Mouse (Mus musculus): ENCODE data around the gene Cuedc2. TPM values are rescaled to one million over a fixed set of nuclear protein-coding genes. Genes with fewer than 3 reads are reported as not detected.

Cuedc2 gene
- polyA plus RNA-seq, 1 experiment from 2014 or later = 340 TPM

- no peak for ATAC-seq (replicated peaks)
- Histone ChIP-seq H3K4me1 (peaks cover 33% of the 10 kb centered on the region), H3K4me2 (peak overlapping the region; percentile 86), H3K27ac (no peak overlapping the region), H3K4me3 (peak overlapping the region; percentile 45; the same call in 1 of the 2 replicates), H3K27me3 (replicated peaks) (peaks cover 36% of the 10 kb centered on the region), H3K36me3 (replicated peaks) (peaks cover 10% of the 10 kb centered on the region), H3K9me3 (no peaks in the 10 kb centered on the region), H3K9ac (no peak overlapping the region)
- WGBS = 54% methylated on average over 16 of the region's 16 CpGs
These were observed 30.2 kb downstream of the Cuedc2 start for GRCm38 (mm10) chr19:46308303-46308702.

- Histone ChIP-seq H3K27me3 (replicated peaks) (peaks cover 36% of the 10 kb centered on the region), H3K4me3 (no peak overlapping the region), H3K36me3 (replicated peaks) (peaks cover 5% of the 10 kb centered on the region; the same call in 1 of the 2 replicates), H3K9ac (no peak overlapping the region), H3K4me1 (peaks cover 33% of the 10 kb centered on the region), H3K9me3 (no peaks in the 10 kb centered on the region), H3K4me2 (no peak overlapping the region), H3K27ac (no peak overlapping the region)
- ATAC-seq (replicated peaks) = no peak
- WGBS = 77% methylated on average over 16 of the region's 16 CpGs
These were observed 30.7 kb downstream of the Cuedc2 start for GRCm38 (mm10) chr19:46307781-46308180.

- no peak for ATAC-seq (replicated peaks)
- Histone ChIP-seq H3K4me2 (no peak overlapping the region), H3K4me1 (peaks cover 33% of the 10 kb centered on the region), H3K27ac (no peak overlapping the region), H3K36me3 (replicated peaks) (no peaks in the 10 kb centered on the region; the same call in 1 of the 2 replicates), H3K4me3 (no peak overlapping the region), H3K27me3 (replicated peaks) (peaks cover 36% of the 10 kb centered on the region), H3K9ac (no peak overlapping the region), H3K9me3 (no peaks in the 10 kb centered on the region)
- 91% methylated on average over 9 of the region's 9 CpGs for WGBS
These were observed 31.7 kb downstream of the Cuedc2 start for GRCm38 (mm10) chr19:46306751-46307289.

- H3K36me3 ChIP-seq (replicated peaks) = no peaks in the 10 kb centered on the region; the same call in 1 of the 2 replicates
- 58% methylated on average over 5 of the region's 5 CpGs for WGBS
- H3K4me1 ChIP-seq = peaks cover 33% of the 10 kb centered on the region
- no peak for ATAC-seq (replicated peaks)
- H3K4me2 ChIP-seq = peak overlapping the region; percentile 96
- H3K27me3 ChIP-seq (replicated peaks) = peaks cover 36% of the 10 kb centered on the region
- no peak overlapping the region for H3K9ac ChIP-seq
- H3K9me3 ChIP-seq = no peaks in the 10 kb centered on the region
- H3K27ac ChIP-seq = no peak overlapping the region
- H3K4me3 ChIP-seq = peak overlapping the region; percentile 47; the same call in 1 of the 2 replicates
These were observed 32.3 kb downstream of the Cuedc2 start for GRCm38 (mm10) chr19:46306268-46306610.

- no peak; the same call in 1 of the 2 replicates for ATAC-seq (replicated peaks)
These were observed 32.9 kb downstream of the Cuedc2 start for GRCm38 (mm10) chr19:46305432-46306267.

GRCm38 (mm10) chr19:46304908-46305333 is 33.6 kb downstream of the Cuedc2 start:
- peak; percentile 37; the same call in 1 of the 2 replicates for ATAC-seq (replicated peaks)
- under 1% methylated on average over 34 of the region's 34 CpGs for WGBS

More at GRCm38 (mm10) chr19:46305432-46306267, 32.9 kb downstream of the Cuedc2 start:
- no peaks in the 10 kb centered on the region for H3K36me3 ChIP-seq (replicated peaks)
- H3K27ac ChIP-seq = no peak overlapping the region
- peak overlapping the region; percentile 47 for H3K4me3 ChIP-seq
- H3K4me1 ChIP-seq = peaks cover 33% of the 10 kb centered on the region
- WGBS = 1% methylated on average over 43 of the region's 43 CpGs
- H3K27me3 ChIP-seq (replicated peaks) = peaks cover 36% of the 10 kb centered on the region
- peak overlapping the region; percentile 96 for H3K4me2 ChIP-seq
- peak overlapping the region; percentile 36 for H3K9ac ChIP-seq
- H3K9me3 ChIP-seq = no peaks in the 10 kb centered on the region

DNA sequence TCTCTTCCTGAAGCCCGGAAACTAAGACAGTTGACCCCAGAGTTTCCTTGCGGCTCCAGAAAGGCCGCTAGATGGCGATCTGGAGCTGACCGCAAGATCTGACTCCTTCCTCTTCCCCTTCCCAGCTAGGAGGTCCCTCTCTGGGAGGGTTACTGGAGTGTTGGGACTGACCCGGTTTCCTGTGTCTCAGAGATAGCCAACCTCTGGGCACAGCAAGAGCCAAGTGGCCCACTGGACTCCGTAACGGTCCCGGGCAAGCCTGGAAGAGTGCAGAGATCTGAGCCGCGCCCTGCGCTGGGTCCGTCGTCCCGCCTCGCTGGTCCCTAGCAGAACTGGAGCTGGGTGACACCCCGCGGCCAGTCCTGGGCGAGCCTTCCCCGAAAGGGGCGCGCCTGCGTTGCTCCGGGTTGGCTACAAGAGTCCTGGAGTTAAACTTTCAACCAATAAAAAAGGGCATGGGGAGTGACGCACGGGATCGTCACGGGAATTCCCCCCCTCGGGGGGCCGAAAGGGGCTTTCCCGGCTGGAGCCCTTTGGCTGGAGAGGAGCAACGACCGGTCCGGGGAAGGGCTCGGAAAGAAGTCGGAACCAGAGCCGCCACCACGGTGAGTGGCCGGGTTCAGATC is 34.2 kb downstream of the Cuedc2 start, which contains the start of gene Nfkb2:
Gene Nfkb2 (plus strand): TSS at position 105 of the 626 bp plus-strand sequence.
- Histone ChIP-seq H3K9ac (peak within 1 kb of the TSS; percentile 36), H3K27ac (peak within 1 kb of the TSS; percentile 60), H3K27me3 (replicated peaks) (peaks cover 36% of the 10 kb centered on the region), H3K4me1 (peaks cover 30% of the 10 kb centered on the region), H3K36me3 (replicated peaks) (no peaks in the 10 kb centered on the region), H3K4me3 (peak within 1 kb of the TSS; percentile 47), H3K9me3 (no peaks in the 10 kb centered on the region), H3K4me2 (peak within 1 kb of the TSS; percentile 96)
- under 1% methylated on average over 39 of the region's 39 CpGs for WGBS
- ATAC-seq (replicated peaks) = peak; percentile 44

More at GRCm38 (mm10) chr19:46304908-46305333, 33.6 kb downstream of the Cuedc2 start:
- Histone ChIP-seq H3K27ac (no peak overlapping the region; the same call in 1 of the 2 replicates), H3K9me3 (no peaks in the 10 kb centered on the region), H3K36me3 (replicated peaks) (no peaks in the 10 kb centered on the region), H3K4me3 (peak overlapping the region; percentile 47), H3K9ac (peak overlapping the region; percentile 36), H3K27me3 (replicated peaks) (peaks cover 36% of the 10 kb centered on the region), H3K4me1 (peaks cover 33% of the 10 kb centered on the region), H3K4me2 (peak overlapping the region; percentile 96)

DNA sequence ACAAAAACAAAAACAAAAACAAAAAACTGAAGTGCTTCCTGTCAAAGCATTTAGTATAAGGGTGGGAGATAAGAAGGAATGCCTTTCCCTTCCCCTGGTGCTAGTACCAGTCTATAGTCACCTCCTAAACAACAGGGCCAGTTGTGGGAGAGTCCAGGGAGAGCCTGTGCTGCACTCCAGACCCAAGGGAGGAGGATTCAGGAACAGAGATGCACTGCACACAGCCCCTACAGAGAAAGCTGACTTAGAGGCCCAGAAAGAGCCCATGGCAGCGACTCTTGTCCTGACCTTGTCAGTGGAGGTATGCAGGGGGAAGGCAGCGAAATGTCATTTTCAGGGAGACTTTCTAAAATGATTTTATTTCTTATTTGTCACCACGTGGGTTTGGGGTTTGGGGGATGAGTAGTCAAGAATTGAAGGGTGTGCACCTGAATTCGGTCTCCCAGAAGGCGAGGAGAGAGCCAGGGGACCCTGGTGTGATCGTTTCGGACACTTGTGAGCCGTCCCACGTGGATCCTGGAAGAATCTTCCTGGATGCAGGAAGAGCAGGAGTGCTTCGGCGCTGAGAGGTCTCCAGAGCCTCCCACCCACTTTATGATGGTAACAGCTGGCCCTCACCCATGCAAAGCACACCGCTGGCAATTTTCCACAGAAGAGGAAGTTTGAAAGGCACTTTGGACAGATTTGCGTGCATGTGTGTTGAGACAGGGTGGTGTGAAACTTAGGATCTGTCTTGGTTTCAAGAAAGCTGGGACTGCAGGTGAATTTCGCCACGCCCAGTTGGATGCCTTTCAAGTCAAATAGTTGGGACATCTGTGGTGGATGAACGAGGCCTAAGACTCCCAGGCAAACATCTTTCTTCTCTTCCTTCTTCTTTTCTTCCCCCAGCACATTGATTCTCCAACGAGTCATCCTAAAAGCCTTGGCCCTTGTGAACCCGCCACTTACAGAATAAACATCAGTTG is 35.0 kb downstream of the Cuedc2 start:
- H3K4me3 ChIP-seq = peak overlapping the region; percentile 47
- 55% methylated on average over 18 of the region's 18 CpGs for WGBS
- no peaks in the 10 kb centered on the region for H3K36me3 ChIP-seq (replicated peaks)
- H3K27me3 ChIP-seq (replicated peaks) = peaks cover 34% of the 10 kb centered on the region
- peaks cover 23% of the 10 kb centered on the region for H3K4me1 ChIP-seq
- H3K9ac ChIP-seq = 0 out of 2 replicates have a peak overlapping the region, but pooled peaks have one; percentile 28
- H3K27ac ChIP-seq = peak overlapping the region; percentile 60; the same call in 1 of the 2 replicates
- no peaks in the 10 kb centered on the region for H3K9me3 ChIP-seq
- peak overlapping the region; percentile 96 for H3K4me2 ChIP-seq
- ATAC-seq (replicated peaks) = no peak

GRCm38 (mm10) chr19:46302551-46302950 is 36.0 kb downstream of the Cuedc2 start:
- peaks cover 24% of the 10 kb centered on the region; the same call in 1 of the 2 replicates for H3K27me3 ChIP-seq (replicated peaks)
- no peaks in the 10 kb centered on the region for H3K36me3 ChIP-seq (replicated peaks)
- no peak for ATAC-seq (replicated peaks)
- WGBS = 88% methylated on average over 4 of the region's 4 CpGs
- no peak overlapping the region for H3K9ac ChIP-seq
- no peaks in the 10 kb centered on the region for H3K9me3 ChIP-seq
- no peak overlapping the region for H3K4me3 ChIP-seq
- no peak overlapping the region for H3K4me2 ChIP-seq
- no peak overlapping the region for H3K27ac ChIP-seq
- H3K4me1 ChIP-seq = peaks cover 22% of the 10 kb centered on the region

GRCm38 (mm10) chr19:46300294-46301045 is 38.0 kb downstream of the Cuedc2 start:
- 41% methylated on average over 8 of the region's 8 CpGs for WGBS
- no peak overlapping the region for H3K9ac ChIP-seq
- H3K27me3 ChIP-seq (replicated peaks) = peaks cover 10% of the 10 kb centered on the region; the same call in 1 of the 2 replicates
- H3K4me1 ChIP-seq = peaks cover 16% of the 10 kb centered on the region
- no peak overlapping the region for H3K4me3 ChIP-seq
- H3K27ac ChIP-seq = no peak overlapping the region
- no peak for ATAC-seq (replicated peaks)
- H3K36me3 ChIP-seq (replicated peaks) = no peaks in the 10 kb centered on the region
- no peak overlapping the region for H3K4me2 ChIP-seq
- H3K9me3 ChIP-seq = no peaks in the 10 kb centered on the region

- H3K27ac ChIP-seq = no peak overlapping the region
- H3K27me3 ChIP-seq (replicated peaks) = no peaks in the 10 kb centered on the region
- H3K9ac ChIP-seq = no peak overlapping the region
- ATAC-seq (replicated peaks) = no peak
- no peak overlapping the region for H3K4me3 ChIP-seq
- H3K4me2 ChIP-seq = no peak overlapping the region
- H3K36me3 ChIP-seq (replicated peaks) = no peaks in the 10 kb centered on the region
- no peaks in the 10 kb centered on the region for H3K4me1 ChIP-seq
- WGBS = 75% methylated on average over 4 of the region's 4 CpGs
- no peaks in the 10 kb centered on the region for H3K9me3 ChIP-seq
These were observed 41.6 kb downstream of the Cuedc2 start for GRCm38 (mm10) chr19:46296938-46297337.

All from midbrain, embryonic 15.5 days (tissue).